Mouse (Mus musculus): ENCODE measurements at regions not wholly inside any gene's neighbourhood (a gene's known extent, or its start where the extent isn't known, plus 50 kb on each side); places are given as distances from the start of the nearest gene placed in this dataset.
A peak's percentile ranks its signal among the peaks of the same experiment; 100 is the strongest.

DNA sequence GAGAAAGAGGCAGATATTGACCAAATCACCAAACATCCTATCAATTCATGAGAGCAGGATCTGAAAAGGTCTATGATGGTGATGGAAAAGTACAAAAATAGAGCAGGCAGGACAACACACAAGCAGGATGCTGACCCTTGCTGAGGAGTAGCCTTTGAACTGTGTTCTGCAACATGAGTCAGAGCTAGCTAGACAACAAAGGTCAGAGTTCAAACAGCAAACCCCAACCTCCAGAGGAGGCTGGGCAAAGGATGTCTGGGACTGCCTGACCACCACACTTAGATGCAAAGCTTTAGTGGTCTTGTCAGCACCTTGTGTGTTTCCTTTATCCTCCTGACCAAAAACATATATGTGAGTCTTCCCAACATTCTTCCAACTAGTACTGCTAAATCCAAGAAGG, 122.5 kb upstream of the Car8 start:
- H3K36me3 ChIP-seq (replicated peaks; ENCODE audit: control insufficient read depth, insufficient read depth, low read length), result no peaks in the 10 kb centered on the region
- H3K27ac ChIP-seq (ENCODE audit: low read depth), result no peak overlapping the region
- ATAC-seq (ENCODE audit: insufficient read depth, low read depth), result no peak
- H3K4me1 ChIP-seq (ENCODE audit: control insufficient read depth, insufficient read depth), result no peaks in the 10 kb centered on the region
- H3K4me2 ChIP-seq (ENCODE audit: low read depth, low read length), result no peak overlapping the region
- TF ChIP-seq EP300 (IDR thresholded peaks at IDR 0.05; ENCODE audit: low read depth) (no peak), CTCF (IDR thresholded peaks at IDR 0.05; ENCODE audit: low read depth) (no peak)
- no peaks in the 10 kb centered on the region for H3K9me3 ChIP-seq (replicated peaks; ENCODE audit: control insufficient read depth, low read length)
- no peak overlapping the region for H3K9ac ChIP-seq (replicated peaks; ENCODE audit: low read depth, low read length)
- H3K27me3 ChIP-seq (ENCODE audit: control insufficient read depth, insufficient read depth, low read length), result no peaks in the 10 kb centered on the region
- H3K4me3 ChIP-seq (ENCODE audit: low read depth, low read length), result no peak overlapping the region
- no peak for DNase-seq (ENCODE audit: low spot score)

- H3K9me3 ChIP-seq (replicated peaks; ENCODE audit: control insufficient read depth, low read length), result no peaks in the 10 kb centered on the region
- 70% methylated on average over 1 of the region's 1 CpGs for WGBS
- H3K4me1 ChIP-seq (ENCODE audit: control insufficient read depth, insufficient read depth), result no peaks in the 10 kb centered on the region
- no peak overlapping the region for H3K9ac ChIP-seq (replicated peaks; ENCODE audit: low read depth, low read length)
- no peak overlapping the region for H3K4me2 ChIP-seq (ENCODE audit: low read depth, low read length)
- H3K27me3 ChIP-seq (ENCODE audit: control insufficient read depth, insufficient read depth, low read length), result no peaks in the 10 kb centered on the region
- DNase-seq (ENCODE audit: low spot score) (no peak), ATAC-seq (ENCODE audit: insufficient read depth, low read depth) (no peak)
- H3K4me3 ChIP-seq (ENCODE audit: low read depth, low read length), result no peak overlapping the region
- H3K27ac ChIP-seq (ENCODE audit: low read depth), result no peak overlapping the region
- H3K36me3 ChIP-seq (replicated peaks; ENCODE audit: control insufficient read depth, insufficient read depth, low read length), result no peaks in the 10 kb centered on the region
- TF ChIP-seq EP300 (IDR thresholded peaks at IDR 0.05; ENCODE audit: low read depth), result no peak
- no peak for TF ChIP-seq CTCF (IDR thresholded peaks at IDR 0.05; ENCODE audit: low read depth)
Observed at GRCm38 (mm10) chr4:8357443-8357842, 118.6 kb upstream of the Car8 start.

- no peak overlapping the region for H3K4me3 ChIP-seq (ENCODE audit: low read depth, low read length)
- TF ChIP-seq EP300 (IDR thresholded peaks at IDR 0.05; ENCODE audit: low read depth) (no peak), CTCF (IDR thresholded peaks at IDR 0.05; ENCODE audit: low read depth) (no peak)
- H3K9ac ChIP-seq (replicated peaks; ENCODE audit: low read depth, low read length), result no peak overlapping the region
- no peaks in the 10 kb centered on the region for H3K36me3 ChIP-seq (replicated peaks; ENCODE audit: control insufficient read depth, insufficient read depth, low read length)
- DNase-seq (ENCODE audit: low spot score) (peak; percentile 57), ATAC-seq (ENCODE audit: insufficient read depth, low read depth) (peak; percentile 85)
- WGBS, result 30% methylated on average over 4 of the region's 4 CpGs
- no peak overlapping the region; the same call in 1 of the 2 replicates for H3K27ac ChIP-seq (ENCODE audit: low read depth)
- H3K4me1 ChIP-seq (ENCODE audit: control insufficient read depth, insufficient read depth), result 0 out of 2 replicates have a peak, but pooled peaks cover 8% of the 10 kb centered on the region
- H3K9me3 ChIP-seq (replicated peaks; ENCODE audit: control insufficient read depth, low read length), result no peaks in the 10 kb centered on the region
- H3K4me2 ChIP-seq (ENCODE audit: low read depth, low read length), result no peak overlapping the region
- H3K27me3 ChIP-seq (ENCODE audit: control insufficient read depth, insufficient read depth, low read length), result no peaks in the 10 kb centered on the region
Observed at GRCm38 (mm10) chr4:8341928-8342327, 103.1 kb upstream of the Car8 start.

GRCm38 (mm10) chr4:8309241-8309987, 70.6 kb upstream of the Car8 start:
- ATAC-seq (ENCODE audit: insufficient read depth, low read depth), result no peak
- no peak overlapping the region for H3K4me2 ChIP-seq (ENCODE audit: low read depth, low read length)
- DNase-seq (ENCODE audit: low spot score), result no peak
- H3K4me3 ChIP-seq (ENCODE audit: low read depth, low read length), result no peak overlapping the region
- H3K9me3 ChIP-seq (replicated peaks; ENCODE audit: control insufficient read depth, low read length), result no peaks in the 10 kb centered on the region
- H3K27me3 ChIP-seq (ENCODE audit: control insufficient read depth, insufficient read depth, low read length), result no peaks in the 10 kb centered on the region
- no peak overlapping the region for H3K9ac ChIP-seq (replicated peaks; ENCODE audit: low read depth, low read length)
- no peaks in the 10 kb centered on the region for H3K4me1 ChIP-seq (ENCODE audit: control insufficient read depth, insufficient read depth)
- WGBS, result 75% methylated on average over 10 of the region's 10 CpGs
- TF ChIP-seq CTCF (IDR thresholded peaks at IDR 0.05; ENCODE audit: low read depth) (no peak), EP300 (IDR thresholded peaks at IDR 0.05; ENCODE audit: low read depth) (no peak)
- H3K36me3 ChIP-seq (replicated peaks; ENCODE audit: control insufficient read depth, insufficient read depth, low read length), result no peaks in the 10 kb centered on the region
- no peak overlapping the region for H3K27ac ChIP-seq (ENCODE audit: low read depth)

DNA sequence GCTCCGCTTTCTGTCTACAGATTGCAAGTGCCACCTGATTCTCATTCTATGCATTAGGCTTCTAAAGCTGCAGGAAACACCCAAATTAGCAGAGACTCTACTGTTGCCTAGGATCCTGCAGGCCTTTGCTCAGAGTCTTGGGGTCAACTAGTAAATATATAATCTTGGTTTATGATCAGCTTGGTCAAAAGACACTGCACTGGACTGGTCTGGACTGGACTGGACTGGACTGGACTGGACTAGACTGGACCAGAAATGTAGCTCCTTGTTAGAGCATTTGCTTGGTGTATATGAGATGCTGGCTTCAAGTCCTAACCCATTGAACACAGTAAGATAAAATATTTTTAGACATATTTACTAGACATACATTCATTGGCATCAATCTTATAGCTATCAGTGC, 53.7 kb upstream of the Car8 start:
- ATAC-seq (ENCODE audit: insufficient read depth, low read depth), result no peak
- Histone ChIP-seq H3K4me3 (ENCODE audit: low read depth, low read length) (no peak overlapping the region), H3K4me1 (ENCODE audit: control insufficient read depth, insufficient read depth) (no peaks in the 10 kb centered on the region), H3K4me2 (ENCODE audit: low read depth, low read length) (no peak overlapping the region), H3K9me3 (replicated peaks; ENCODE audit: control insufficient read depth, low read length) (no peaks in the 10 kb centered on the region), H3K9ac (replicated peaks; ENCODE audit: low read depth, low read length) (no peak overlapping the region), H3K27ac (ENCODE audit: low read depth) (no peak overlapping the region), H3K27me3 (ENCODE audit: control insufficient read depth, insufficient read depth, low read length) (no peaks in the 10 kb centered on the region), H3K36me3 (replicated peaks; ENCODE audit: control insufficient read depth, insufficient read depth, low read length) (no peaks in the 10 kb centered on the region)
- 100% methylated on average over 1 of the region's 1 CpGs for WGBS
- no peak for DNase-seq (ENCODE audit: low spot score)
- no peak for TF ChIP-seq CTCF (IDR thresholded peaks at IDR 0.05; ENCODE audit: low read depth)
- TF ChIP-seq EP300 (IDR thresholded peaks at IDR 0.05; ENCODE audit: low read depth), result no peak
